Mouse (Mus musculus) CD4-positive naive resting alpha-beta T cell, adult 57 days (primary cell): ENCODE results near the gene Nmnat3. TPM values are rescaled to one million over a fixed set of nuclear protein-coding genes. Genes with fewer than 3 reads are reported as not detected.

Source experiments
- total RNA-seq: library from RNA; stranded (reverse); gene quantifications from one replicate; pipeline ENCODE4 v1.2.4, GENCODE M21; 2023

Nmnat3 gene
- total RNA-seq: 6.2 TPM

DNA sequence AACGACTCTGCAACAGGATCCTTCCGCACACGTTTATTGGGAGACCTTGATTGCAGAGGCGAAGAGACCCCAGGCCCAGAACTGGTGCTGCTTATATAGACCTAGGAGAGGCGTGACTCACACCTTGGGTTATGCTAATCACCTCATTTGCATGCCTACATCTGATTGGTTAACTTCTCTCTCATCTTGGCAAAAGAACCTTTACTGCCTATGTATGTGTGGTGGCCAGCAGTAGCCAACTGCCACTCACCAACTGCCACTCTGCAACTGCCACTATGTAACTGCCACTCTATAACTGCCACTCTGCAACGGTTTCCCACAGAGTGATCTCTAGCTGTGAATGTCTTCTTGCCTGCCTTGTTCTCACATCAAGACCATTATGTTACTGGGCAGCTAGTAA, at the start of gene Nmnat3:
Gene Nmnat3 (plus strand): TSS at position 301 of the 400 bp plus-strand sequence.

DNA sequence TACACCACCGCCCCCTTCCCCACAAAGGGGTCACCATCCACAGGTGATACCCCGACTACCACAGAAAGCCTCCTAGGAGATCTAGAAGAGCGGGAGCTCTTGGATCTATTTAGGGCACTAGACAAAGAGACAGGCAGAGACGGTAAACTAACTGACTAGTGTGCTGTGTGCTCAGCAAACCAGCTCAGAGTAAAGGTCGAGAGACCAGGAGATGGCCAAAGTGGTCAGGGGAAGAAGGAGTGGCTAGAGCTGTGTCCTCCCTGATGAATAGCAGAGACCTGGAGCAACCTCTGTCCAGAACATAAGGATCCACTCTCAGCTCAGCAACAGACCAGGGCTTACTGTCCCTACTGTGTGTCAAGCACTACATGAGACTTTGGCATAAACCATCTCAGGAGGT, 135.4 kb downstream of the Nmnat3 start, which contains the start of gene Rbp1:
Gene Rbp1 (plus strand): TSS at position 306 of the 400 bp plus-strand sequence.

Other genes starting within 250 kb of the Nmnat3 start
- 0.35 TPM for gene Rbp1, start 135.5 kb downstream of the Nmnat3 start, total RNA-seq
- gene Rbp2, start 198.7 kb downstream of the Nmnat3 start, total RNA-seq: not detected